Mouse (Mus musculus) heart, postnatal 25 days (tissue): Measurements from ENCODE around the gene Mlxip. TPM values are rescaled to one million over a fixed set of nuclear protein-coding genes. Genes with fewer than 3 reads are reported as not detected.

Source experiments
- DNase-seq: peaks from one replicate; pipeline ENCODE4 v3.0.0; 2022; ENCODE audit warnings: low spot score
- intact Hi-C: fragments of 180-260 bp; cut with DNase I; formaldehyde crosslinking; loops from one replicate; pipeline ENCODE4 v1.15.1; 2025
- total RNA-seq, 2 experiments: library from RNA; stranded (reverse); gene quantifications; 2 replicates each; pipeline ENCODE4 v1.2.3; 2021

Mlxip gene
- total RNA-seq, 2 experiments from 2014 or later = 23.0 to 25.7 TPM

DNA sequence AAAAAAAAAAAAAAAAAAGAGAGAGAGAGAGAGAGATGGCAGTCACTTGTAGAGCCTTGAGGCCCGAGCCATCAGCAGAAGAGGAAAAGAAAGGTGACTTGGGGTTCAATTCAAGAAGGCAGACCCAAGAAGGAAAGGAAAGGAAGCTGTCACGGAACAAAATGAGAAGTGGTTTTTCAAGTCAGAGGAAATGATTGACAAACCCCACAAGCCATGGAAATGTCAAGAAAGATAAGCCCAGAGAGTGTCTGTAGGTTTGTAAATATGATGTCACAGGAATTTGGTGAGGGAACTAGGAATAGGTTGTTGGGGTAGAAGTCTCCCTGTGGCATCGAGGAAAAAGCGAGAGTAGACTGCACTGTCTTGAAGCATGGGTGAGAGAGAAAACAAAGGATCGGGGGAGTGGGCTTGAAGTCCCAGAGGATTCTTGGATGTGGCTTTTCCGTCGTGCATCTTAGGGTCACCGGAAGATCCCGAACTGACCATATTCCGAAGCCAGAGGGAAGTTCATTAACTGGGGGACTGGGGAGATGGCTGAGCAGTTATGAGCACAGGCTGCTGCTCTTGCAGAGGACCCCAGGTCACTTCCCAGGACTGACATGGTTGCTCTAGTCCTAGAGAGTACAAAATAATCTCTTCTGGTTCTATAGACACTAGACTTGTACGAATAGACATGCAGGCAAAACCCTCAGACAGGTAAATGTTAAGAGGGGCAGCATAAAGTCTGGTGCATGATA is 93.2 kb downstream of the Mlxip start:
- intact Hi-C loops = no loop called here
- no peak for DNase-seq

GRCm38 (mm10) chr5:123489112-123489785 is 94.7 kb downstream of the Mlxip start, which contains the start of the genes Lrrc43 and Il31:
Gene Lrrc43, plus strand, starts transcription at chr5:123489305.
Gene Il31, minus strand, starts transcription at chr5:123489489.
- intact Hi-C loops = no loop called here
- DNase-seq = no peak

DNA sequence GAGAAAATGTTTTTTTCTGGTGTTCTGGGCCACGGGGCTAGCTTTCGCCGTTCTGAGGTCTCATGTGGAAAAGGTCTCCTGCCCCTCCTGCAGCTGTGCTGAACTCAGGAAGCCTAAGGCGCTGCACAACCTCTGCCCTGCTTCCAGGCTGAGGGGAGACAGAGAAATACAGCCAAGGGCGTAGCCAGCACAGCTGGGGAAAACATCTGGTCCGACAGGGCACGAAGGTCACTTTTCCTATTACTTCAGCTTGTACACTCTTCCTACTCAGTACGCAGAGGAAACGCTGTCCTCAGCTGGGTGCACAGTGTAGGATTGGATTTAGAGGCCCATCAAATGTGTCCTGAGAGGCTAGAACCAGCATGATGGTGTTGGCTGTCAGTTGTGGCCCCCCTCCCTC is 95.3 kb downstream of the Mlxip start:
- intact Hi-C loops = no loop called here
- DNase-seq = peak; percentile 35

DNA sequence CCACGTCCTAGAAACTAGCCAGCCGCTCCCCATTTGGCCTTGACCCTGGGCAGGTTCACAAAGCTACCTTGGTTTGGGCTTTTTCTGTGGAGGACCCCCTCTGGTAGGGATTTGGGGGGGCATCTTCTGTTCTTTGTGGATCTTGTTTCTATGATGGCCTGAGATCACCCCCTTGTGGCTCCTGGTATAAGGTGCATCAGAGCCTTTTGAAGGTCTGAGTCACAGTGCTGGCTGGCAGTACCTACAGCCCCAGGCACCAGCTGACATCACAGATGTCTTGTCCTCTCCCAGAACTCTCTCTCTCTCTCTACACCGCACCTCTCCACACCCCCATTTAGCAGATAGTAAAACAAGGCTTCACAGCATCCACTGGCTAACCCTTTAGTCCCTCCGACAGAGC is 105.1 kb downstream of the Mlxip start:
- no peak for DNase-seq
- intact Hi-C loops = loop anchor here (1.0 to 10.0 kb wide), 4 partner anchors 55 to 215 kb away; no protein-coding TSS in a partner anchor

- DNase-seq = no peak
- intact Hi-C loops = loop anchor here (10.0 kb wide), 1 partner anchor 217 kb away; no protein-coding TSS in a partner anchor
These were observed 107.4 kb downstream of the Mlxip start for GRCm38 (mm10) chr5:123501973-123502372.

Other genes starting within 250 kb of the Mlxip start
- 10 to 100 TPM; 15.6 to 16.7 TPM for gene Psmd9, start 225.4 kb upstream of the Mlxip start, total RNA-seq
- gene Hpd, start 212.1 kb upstream of the Mlxip start, total RNA-seq = not detected
- gene Wdr66, start 142.7 kb upstream of the Mlxip start, total RNA-seq = under 1 TPM; 0.81 to 0.98 TPM
- gene Bcl7a, start 51.0 kb upstream of the Mlxip start, total RNA-seq = 1 to 10 TPM; 8.6 to 9.5 TPM
- not detected for gene Lrrc43, start 94.5 kb downstream of the Mlxip start, total RNA-seq
- not detected for gene Il31, start 94.7 kb downstream of the Mlxip start, total RNA-seq
- not detected for gene B3gnt4, start 115.7 kb downstream of the Mlxip start, total RNA-seq
- gene Diablo, start 129.4 kb downstream of the Mlxip start, total RNA-seq = 10 to 100 TPM; 64.4 to 71.1 TPM
- not detected for gene Gm49027, start 130.7 kb downstream of the Mlxip start, total RNA-seq
- gene Vps33a, start 178.2 kb downstream of the Mlxip start, total RNA-seq = 10 to 100 TPM; 24.8 to 34.0 TPM